Mouse (Mus musculus): ENCODE measurements around the gene Rora.

The Rora gene

GRCm38 (mm10) chr9:68653211-68654038 lies at the start of gene Rora:
Gene Rora (plus strand): TSS chr9:68653786.
- peak; percentile 87 for DNase-seq (ENCODE audit: low read depth, low spot score)

GRCm38 (mm10) chr9:68614006-68614405 lies 39.6 kb upstream of the Rora start:
- no peak for DNase-seq (ENCODE audit: low read depth, low spot score)

GRCm38 (mm10) chr9:68617116-68617515 lies 36.5 kb upstream of the Rora start:
- no peak for DNase-seq (ENCODE audit: low read depth, low spot score)

GRCm38 (mm10) chr9:68620036-68620435 lies 33.5 kb upstream of the Rora start:
- no peak for DNase-seq (ENCODE audit: low read depth, low spot score)

GRCm38 (mm10) chr9:68620441-68620840 lies 33.1 kb upstream of the Rora start:
- DNase-seq (ENCODE audit: low read depth, low spot score): no peak

- no peak for DNase-seq (ENCODE audit: low read depth, low spot score)
Observed at GRCm38 (mm10) chr9:68624981-68625380, 28.6 kb upstream of the Rora start.

GRCm38 (mm10) chr9:68637301-68637700 lies 16.3 kb upstream of the Rora start:
- DNase-seq (ENCODE audit: low read depth, low spot score): no peak

- no peak for DNase-seq (ENCODE audit: low read depth, low spot score)
Observed at GRCm38 (mm10) chr9:68641123-68641522, 12.5 kb upstream of the Rora start.

GRCm38 (mm10) chr9:68648061-68648460 lies 5.5 kb upstream of the Rora start:
- no peak for DNase-seq (ENCODE audit: low read depth, low spot score)

GRCm38 (mm10) chr9:68654039-68654332 lies 400 bp downstream of the Rora start:
- no peak for DNase-seq (ENCODE audit: low read depth, low spot score)

GRCm38 (mm10) chr9:68654333-68655017 lies 889 bp downstream of the Rora start:
- DNase-seq (ENCODE audit: low read depth, low spot score): peak; percentile 47

- peak; percentile 57 for DNase-seq (ENCODE audit: low read depth, low spot score)
Observed at GRCm38 (mm10) chr9:68655018-68656005, 1.7 kb downstream of the Rora start.

GRCm38 (mm10) chr9:68656076-68656795 lies 2.6 kb downstream of the Rora start:
- no peak for DNase-seq (ENCODE audit: low read depth, low spot score)

GRCm38 (mm10) chr9:68656796-68657130 lies 3.2 kb downstream of the Rora start:
- no peak for DNase-seq (ENCODE audit: low read depth, low spot score)

GRCm38 (mm10) chr9:68670731-68671130 lies 17.1 kb downstream of the Rora start:
- DNase-seq (ENCODE audit: low read depth, low spot score): no peak

- DNase-seq (ENCODE audit: low read depth, low spot score): no peak
Observed at GRCm38 (mm10) chr9:68672459-68672858, 18.9 kb downstream of the Rora start.

- no peak for DNase-seq (ENCODE audit: low read depth, low spot score)
Observed at GRCm38 (mm10) chr9:68673221-68673620, 19.6 kb downstream of the Rora start.

- DNase-seq (ENCODE audit: low read depth, low spot score): no peak
Observed at GRCm38 (mm10) chr9:68679871-68680374, 26.3 kb downstream of the Rora start.

GRCm38 (mm10) chr9:68683938-68684337 lies 30.4 kb downstream of the Rora start:
- no peak for DNase-seq (ENCODE audit: low read depth, low spot score)

- DNase-seq (ENCODE audit: low read depth, low spot score): no peak
Observed at GRCm38 (mm10) chr9:68685562-68685961, 32.0 kb downstream of the Rora start.

GRCm38 (mm10) chr9:68687251-68687874 lies 33.8 kb downstream of the Rora start:
- no peak for DNase-seq (ENCODE audit: low read depth, low spot score)

All from mesoderm, embryonic 11.5 days (tissue).